Mouse (Mus musculus) inflammation-experienced regulatory T-cells, adult 6 months (primary cell): Measurements from ENCODE around the gene Sult2b1. TPM values are rescaled to one million over a fixed set of nuclear protein-coding genes. Genes with fewer than 3 reads are reported as not detected.
A peak's percentile ranks its signal among the peaks of the same experiment; 100 is the strongest.

Source experiments
- ATAC-seq: one replicate; pipeline ENCODE4 v1.8.0; 2017
- polyA plus RNA-seq, 3 experiments: library from polyadenylated mRNA; unstranded; fragments of 100-300 nt; shearing (Covaris generic); gene quantifications; one replicate each; pipeline ENCODE4 v1.2.1; 2017

The Sult2b1 gene
- polyA plus RNA-seq, 3 experiments from 2014 or later = 3.4 to 6.4 (median 3.8) TPM

DNA sequence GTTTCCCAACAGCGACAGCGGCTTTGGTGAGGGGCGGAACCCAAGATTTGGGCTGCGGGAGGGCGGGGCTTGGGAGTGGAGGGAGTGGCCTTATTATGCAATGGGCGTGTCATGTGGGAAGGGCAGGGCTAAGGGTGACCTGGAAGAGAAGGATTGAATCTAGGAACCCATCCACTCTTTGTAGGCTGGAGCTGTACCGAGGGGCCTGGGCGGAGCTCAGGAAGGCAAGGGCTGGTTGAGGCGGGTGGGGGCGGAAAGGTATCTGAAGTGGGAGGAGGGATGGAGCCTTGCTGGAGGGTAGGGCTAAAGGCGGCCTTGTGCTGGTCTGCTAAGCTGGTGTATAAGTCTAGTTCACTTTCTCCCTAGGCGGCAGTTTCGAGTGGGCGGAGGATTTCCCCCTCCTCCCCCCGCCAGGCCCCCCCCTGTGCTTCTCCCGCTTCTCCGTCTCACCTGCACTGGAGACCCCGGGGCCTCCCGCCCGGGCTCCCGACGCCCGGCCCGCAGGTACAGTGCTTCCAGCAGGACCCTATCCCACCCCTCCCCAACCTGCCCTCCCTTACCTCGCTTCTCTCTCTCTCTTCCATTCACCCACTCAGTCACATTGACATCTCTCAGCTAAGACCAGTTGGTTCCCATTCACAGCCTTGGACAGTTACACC lies 16.2 kb upstream of the Sult2b1 start:
- peak; percentile 46 for ATAC-seq

GRCm38 (mm10) chr7:45800001-45800400 lies 15.5 kb upstream of the Sult2b1 start:
- no peak for ATAC-seq

DNA sequence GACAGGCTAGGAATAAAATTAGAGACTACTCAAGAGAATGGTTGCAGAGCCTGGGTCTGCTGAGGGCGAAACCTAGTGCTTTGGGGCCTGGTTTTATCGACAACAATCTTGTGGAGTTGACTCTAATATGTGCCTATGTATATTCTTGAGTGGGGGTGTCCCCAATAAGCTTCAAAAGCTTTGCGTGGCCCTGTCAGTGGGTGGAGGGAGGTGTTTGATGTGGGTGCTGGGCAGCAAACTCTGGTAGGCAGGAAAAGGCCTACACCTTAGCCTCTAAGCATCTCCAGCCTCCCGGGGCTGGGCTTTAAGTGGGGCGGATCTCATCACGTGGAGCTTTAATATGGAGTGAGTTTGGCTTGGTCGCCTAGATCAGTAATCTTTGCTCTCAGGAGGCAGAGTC lies 14.5 kb upstream of the Sult2b1 start:
- peak; percentile 60 for ATAC-seq

DNA sequence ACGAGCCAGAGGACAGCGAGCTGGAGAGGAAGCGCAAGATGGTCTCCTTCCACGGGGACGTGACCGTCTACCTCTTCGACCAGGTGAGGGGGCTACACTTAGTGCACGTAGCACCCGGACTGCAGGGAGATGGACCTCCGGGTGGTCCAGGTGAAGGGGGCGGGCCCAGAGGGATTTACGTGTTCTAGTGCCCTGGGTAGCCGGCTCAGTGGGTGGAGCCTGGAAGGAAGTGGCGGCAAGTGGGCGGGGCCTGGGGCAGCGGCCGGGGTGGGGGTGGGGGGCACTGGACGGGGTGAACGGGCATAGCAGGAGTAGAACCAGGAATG lies 14.0 kb upstream of the Sult2b1 start:
- ATAC-seq = peak; percentile 19

DNA sequence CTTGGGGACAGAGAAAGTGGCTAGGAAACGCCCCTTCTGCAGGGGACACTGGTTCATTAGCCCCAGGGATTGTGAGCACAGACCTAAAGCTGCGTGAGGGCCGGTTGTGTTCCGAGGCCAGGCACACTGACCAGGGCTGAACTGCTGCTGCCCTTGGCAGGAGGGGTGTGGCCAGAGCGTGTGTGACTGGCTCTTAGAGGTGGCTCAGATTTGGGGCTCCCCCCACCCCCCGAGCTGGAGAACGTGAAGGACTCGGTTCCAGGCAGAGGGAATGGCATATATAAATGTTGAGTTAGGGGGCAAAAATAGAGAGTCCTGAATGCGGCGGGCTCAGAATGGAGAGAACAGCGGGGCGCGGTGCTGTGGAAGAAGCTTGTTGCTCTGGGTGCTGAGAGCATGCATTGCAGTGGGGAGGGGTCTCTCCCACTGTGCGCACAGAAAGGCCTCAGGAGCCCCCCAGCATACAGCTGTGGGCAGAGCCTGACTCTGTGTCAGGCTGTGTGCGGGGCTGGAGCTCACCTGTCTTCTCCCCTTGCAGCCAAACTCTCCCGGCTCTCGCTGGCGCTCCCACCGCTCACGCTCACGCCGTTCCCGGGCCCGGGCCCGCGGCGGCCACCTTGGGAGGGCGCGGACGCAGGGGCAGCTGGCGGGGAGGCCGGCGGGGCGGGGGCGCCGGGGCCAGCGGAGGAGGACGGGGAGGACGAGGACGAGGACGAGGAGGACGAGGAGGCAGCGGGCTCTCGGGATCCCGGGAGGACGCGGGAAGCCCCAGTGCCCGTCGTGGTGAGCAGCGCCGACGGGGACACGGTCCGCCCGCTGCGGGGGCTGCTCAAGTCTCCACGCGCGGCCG lies 13.4 kb upstream of the Sult2b1 start:
- no peak for ATAC-seq

DNA sequence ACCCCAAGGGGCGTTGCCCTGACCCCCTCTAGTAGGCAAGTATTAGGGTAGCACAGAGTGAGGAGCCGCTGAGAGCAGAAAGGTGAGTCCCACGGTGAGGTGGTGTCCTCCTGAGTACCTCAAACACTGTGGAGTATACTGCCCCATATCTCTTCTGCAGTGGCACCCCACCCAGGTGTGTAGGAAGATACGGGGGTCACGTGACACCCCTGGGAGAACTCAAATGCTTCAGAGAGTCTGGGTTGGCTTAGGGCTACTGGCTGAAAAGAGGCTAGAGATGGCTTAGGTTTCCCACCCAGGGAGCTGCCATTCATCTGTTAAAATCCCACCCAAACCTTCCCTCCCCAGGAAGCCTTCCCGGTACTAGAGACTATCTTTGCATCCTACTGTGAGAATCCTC lies 12.5 kb upstream of the Sult2b1 start:
- no peak for ATAC-seq

GRCm38 (mm10) chr7:45794971-45795370 lies 10.5 kb upstream of the Sult2b1 start:
- ATAC-seq = no peak

GRCm38 (mm10) chr7:45793969-45794585 lies 9.6 kb upstream of the Sult2b1 start:
- no peak for ATAC-seq

- ATAC-seq = no peak
Measured at GRCm38 (mm10) chr7:45793240-45793639, 8.8 kb upstream of the Sult2b1 start.

GRCm38 (mm10) chr7:45791756-45792490 lies 7.5 kb upstream of the Sult2b1 start:
- no peak for ATAC-seq

DNA sequence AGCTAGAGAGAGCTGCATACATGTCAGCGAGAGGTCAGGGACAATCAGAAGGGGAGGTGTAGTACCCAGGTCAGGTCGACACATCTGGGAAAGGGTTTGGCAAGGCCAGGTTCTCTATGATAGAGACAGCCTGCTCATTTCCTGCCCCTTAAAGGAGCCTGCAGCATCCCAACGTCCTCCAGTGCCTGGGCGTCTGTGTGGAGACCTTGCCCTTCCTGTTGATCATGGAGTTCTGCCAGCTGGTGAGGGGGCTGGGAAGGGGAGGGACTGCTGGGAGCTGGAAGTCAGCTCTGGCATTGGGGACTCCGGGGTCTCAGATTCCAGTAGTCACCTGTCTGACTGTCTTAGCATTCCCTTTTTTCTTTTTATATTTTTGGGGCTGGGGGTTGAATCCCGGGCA lies 6.3 kb upstream of the Sult2b1 start:
- ATAC-seq = no peak

GRCm38 (mm10) chr7:45787642-45788041 lies 3.2 kb upstream of the Sult2b1 start:
- no peak for ATAC-seq

DNA sequence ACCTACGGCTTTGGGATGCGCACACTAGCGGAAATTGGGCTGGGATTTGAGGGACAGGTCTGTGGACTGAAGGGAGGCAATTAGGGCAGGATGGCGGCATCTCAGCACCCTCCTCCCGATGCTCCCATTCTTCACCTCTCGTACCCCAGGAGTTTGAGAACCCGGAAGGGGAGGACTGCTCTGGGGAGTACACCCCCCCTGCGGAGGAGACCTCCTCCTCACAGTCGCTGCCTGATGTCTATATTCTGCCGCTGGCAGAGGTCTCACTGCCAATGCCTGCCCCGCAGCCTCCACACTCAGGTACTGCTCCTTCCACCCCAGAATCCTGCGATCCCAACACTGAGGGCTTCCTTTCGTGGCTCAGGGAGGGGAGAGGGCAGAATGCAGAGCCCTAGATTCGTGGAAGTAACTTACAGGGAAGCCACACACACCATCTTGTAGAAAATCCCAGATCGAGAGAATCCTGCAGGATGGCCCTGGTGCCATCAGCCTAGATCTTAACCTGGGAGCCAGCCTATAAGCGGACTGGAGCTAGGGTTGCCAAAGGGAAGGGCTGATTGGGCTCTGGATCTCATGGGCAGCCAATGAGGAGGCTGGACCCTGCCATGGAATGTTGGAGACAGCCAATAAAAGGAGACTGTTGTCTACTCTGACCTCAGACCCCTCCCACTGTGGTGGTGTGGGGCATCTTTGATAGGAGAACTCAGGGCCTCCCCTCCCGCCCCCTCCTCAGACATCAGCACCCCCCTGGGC lies 2.4 kb upstream of the Sult2b1 start:
- no peak for ATAC-seq

DNA sequence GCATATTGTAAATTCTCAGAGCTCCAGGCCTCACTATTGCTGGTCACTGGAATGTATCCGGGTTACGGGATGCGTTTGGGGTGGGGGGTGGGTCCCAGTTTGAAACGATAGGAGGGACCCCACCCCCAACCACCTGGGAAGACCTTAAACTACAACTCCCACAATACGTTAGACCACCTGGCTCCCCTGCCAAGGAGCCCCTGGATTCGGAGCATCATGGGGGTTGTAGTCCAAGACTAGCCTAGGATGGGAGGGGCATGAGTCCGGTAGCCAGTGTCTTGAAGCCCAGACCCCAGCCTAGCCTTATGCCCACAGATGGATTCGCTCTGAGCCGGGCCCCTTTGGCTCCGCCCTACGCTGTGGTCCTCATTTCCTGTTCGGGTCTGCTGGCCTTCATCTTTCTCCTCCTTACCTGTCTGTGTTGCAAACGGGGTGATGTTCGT lies 1.7 kb upstream of the Sult2b1 start:
- peak; percentile 42 for ATAC-seq

- no peak for ATAC-seq
Measured at GRCm38 (mm10) chr7:45785388-45786135, 1.1 kb upstream of the Sult2b1 start.

GRCm38 (mm10) chr7:45783511-45784091 lies 868 bp downstream of the Sult2b1 start, which contains the start of gene Lmtk3:
Gene Lmtk3 (plus strand): TSS chr7:45783738.
- ATAC-seq = no peak

GRCm38 (mm10) chr7:45782271-45782670 lies 2.2 kb downstream of the Sult2b1 start:
- ATAC-seq = no peak

DNA sequence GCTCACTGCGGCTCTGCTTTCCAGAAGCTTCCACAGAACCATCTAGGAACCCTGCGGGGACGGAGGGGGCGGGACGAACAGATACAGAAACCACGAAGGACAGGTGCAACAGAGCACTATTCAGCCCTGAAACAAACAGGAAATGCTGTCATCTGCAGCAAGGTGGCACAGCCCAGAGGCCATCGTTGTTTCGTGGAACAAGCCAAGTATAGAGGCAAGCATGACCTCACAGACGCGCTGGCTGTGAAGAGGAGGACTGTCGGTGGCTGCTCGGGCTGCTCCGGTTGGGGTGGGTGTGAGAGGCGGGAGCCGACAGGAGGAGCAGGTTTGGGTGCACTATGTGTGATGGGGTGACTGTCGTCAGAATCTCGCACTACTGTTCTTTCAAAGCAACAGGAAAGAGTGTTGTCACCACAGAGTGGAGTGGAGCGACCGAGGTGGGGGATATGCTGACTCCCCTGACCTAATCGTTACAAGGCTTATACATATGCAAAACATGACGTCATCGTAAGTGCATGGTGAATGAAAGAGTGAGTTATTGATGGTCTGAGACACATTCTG lies 5.3 kb downstream of the Sult2b1 start:
- ATAC-seq = peak; percentile 88

DNA sequence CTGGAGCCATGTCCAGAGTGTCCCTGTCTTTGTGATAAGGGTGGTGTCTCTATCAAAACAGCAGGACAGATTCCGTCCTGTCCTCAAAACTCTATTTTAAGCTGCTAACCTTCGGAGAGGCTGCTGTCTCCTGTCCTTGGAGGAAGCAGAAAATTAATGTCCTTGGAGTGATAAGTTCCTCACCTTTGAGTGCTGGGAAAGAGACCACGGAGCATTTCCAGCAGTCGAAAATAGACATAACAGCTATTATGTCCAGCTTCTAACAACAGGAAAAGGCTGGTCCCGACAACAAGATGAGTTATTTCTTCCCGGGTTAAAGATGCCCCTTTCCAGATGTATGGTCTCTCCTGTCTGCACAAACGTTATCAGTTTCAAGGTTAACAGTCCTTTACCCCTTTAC lies 9.2 kb downstream of the Sult2b1 start:
- ATAC-seq = no peak

DNA sequence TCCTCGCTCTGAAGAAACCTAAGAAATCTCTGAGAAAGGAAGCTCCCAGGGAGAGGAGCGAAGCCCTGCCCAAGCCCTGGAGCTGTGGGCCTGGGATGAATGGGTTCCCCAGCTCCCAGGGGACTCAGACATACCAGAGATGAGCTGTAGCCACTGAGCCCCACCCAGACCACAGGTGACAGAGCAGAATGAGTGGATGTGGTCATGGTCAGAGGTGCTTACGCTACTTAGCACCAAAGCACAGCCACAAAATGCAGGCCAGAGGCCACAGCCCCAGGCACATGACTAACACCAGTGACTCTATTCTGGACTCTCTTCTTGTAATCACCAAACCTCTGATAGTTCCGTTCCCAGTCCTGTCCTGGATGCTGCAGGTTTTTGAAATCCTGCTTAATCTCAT lies 13.4 kb downstream of the Sult2b1 start:
- no peak for ATAC-seq
